Mouse (Mus musculus) spleen, postnatal 14 days (tissue): ENCODE data around the gene Ifitm10.

ENCODE experiments used
- DNase-seq, 2 experiments: peaks; one replicate each; pipeline ENCODE4 v3.0.0; 2021 to 2022; ENCODE audit warnings: low spot score in 2 of 2

Gene Ifitm10

DNA sequence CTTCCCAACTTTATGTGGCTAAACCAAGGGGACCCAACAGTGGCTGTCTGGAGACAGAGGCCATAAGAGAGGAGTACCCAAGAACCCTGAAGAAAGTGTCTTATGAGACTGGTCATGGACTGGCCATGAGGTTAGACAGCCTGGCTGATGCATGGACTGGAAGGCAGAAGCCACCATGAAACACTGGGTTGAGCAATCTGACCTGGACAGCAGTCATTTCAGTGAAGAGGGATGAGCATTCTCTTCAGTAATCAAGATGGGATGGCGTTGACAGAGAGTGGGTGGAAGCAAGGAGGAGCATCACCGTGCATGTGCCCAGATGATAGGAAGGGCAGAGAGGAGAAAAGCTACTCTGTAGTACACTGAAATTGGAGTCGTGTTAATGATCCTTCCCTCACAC, 17.6 kb upstream of the Ifitm10 start:
- DNase-seq = no peak

DNA sequence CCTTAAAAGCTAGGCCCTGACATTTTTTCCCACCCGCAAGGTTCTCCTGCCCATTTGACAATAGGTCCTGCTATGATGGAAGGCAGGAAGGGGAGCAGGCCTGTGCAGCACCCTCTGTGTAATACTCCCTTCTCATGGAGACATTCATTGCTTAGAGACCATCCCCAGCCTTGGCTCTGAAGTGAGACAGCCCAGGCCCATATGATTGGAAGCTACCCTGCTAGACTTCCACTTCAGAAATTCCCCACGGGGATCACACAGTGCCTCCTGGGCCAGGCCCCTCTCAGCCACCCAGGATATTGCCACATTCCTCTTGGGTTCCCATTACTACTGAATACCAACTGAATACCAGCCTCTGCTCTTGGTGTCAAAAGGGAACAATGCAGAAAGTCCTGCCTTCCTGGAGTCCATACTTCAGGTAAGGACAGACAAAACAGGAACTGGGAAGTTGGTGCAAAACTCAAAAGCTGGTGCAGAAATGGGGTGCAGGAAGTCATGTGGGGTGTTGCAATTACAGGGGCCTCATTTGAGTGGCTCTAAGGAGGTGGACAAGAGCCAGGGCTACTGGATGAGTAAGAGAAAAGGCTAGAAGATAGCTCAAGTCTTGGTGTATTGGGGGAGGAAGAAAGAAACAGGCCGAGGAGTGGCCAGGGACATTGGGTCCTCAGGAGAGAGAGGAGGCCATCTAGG, 16.6 kb upstream of the Ifitm10 start:
- DNase-seq = no peak

DNA sequence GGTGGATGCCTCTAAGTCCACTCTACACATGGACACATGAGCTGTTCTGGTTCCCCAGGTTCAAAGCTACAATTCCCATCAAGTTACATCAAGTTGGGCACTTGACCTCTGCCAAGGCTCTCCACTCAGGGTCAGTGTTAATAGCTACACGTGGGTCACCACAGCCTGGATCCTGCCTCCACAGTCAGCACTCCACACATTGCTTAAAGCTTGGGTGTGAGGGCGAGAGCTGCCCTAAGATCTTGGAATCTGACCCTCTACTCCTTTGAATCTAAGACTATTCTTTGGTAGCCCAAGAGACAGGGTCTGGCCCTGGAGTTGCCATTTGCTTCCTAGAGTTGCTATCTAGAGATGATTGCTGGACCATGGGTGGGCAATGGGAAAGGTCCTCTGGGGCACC, 15.2 kb upstream of the Ifitm10 start:
- no peak for DNase-seq

DNA sequence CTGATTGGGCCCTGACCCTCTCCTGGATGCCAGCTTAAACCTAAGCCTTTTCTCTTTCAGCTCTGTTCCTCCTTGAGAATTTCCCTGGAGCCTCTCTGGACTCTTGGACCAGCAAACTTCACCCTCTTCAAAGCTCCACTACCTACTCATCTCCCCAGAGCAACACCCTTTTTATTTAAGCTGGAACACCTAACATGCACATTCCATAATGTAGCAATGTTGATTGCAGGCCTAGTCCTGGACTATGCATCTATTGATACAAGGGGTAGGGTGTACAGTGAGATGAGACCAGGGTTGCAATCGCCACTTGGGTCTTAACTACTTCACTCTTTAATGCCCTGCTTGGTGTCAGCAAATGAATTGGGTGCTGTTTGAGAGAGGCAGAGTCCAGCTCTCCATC, 14.6 kb upstream of the Ifitm10 start:
- DNase-seq = no peak

DNA sequence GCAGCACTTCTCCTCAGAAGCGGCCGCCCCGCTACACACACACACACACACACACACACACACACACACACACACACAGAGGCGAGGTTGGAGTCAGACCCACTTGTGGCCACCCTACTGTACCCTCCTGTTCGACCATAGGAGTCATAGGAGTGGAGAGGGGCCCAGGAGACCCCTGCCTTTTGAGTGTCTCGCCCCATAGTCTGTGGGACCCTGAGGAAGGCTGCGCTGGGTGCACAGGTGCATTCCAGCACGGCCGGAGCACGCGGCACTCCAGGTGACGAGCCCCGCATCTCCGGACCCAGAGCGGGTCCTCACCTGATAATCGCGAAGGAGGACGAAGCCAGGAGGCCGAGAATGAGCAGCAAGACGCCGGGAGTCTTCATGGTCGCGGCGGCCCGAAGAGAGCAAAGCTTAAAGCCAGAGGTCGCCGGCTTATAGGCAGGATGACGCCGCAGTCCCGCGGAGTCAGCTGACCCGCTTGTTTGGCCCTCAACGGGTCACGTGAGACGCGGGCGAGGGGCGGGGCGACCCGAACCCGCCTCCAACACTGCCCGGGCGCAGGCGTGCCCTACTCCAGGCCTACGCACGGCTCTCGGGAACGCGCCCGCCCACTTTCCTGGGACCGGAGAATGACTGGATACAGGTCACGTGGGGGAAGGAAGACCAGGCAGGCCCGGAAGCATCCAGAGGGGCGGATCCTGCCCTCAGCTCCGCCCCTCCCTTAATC, 14.0 kb upstream of the Ifitm10 start, which contains the start of gene Ctsd:
Gene Ctsd, minus strand, starts transcription at position 620 of the 730 bp plus-strand sequence.
- DNase-seq = peak; percentile 91 to 94

DNA sequence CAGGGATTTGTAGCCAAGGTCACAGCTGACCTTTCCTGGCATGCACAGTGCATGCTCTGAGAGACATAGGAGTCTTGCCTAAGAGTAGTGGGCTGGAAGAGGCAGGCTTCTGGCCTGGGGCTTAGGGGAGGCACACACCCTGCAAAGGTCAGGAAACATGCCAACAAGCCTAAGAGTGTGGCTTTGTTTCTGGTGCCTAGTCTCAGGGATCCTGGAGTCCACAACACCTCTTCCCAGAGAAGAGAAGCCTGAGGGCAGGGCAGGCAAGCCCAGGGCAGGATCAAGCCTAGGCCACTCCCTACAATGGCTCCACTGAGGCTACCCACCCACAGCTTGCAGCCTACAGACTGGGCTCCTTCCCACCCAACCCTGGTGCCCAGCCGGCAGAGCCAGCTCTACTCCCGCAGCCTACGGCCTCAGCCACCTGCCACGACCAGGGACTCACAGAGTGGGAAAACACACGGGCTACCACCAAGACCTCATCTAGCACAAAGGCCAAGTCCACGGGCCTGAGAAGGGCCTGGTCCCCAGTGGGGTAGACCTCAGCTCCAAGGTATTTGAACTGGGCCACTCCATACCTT, 13.2 kb upstream of the Ifitm10 start:
- no peak for DNase-seq

DNA sequence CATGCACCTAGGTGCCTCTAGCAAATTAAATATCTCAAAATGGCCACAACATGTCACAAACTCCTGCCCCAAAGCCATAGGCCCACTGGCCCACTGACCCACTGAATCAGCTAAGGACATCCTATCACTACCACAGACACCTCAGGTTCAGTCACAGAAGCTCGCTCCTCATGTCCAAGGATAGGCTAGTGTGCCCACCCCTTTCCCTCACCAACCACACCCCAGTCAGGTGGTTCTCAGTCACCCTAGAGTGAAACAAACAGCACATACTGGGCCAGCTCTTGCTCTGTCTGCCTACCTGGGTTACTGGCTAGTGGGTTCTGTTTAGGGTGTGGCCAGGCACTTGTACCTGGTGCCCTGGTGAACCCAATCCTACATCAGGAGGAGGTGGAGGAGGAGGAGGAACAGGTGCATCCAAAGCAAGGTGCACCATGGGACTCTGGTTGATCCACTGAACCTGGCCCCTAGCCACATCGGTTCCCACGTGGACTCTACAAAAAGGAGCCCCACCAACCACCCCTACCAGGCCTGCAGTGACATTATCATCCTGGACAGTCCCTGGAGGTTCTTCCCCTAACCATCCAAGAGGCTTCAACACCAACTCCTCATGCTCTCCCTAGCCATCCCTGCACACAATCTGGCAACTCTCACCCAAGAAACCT, 12.3 kb upstream of the Ifitm10 start:
- DNase-seq = no peak

DNA sequence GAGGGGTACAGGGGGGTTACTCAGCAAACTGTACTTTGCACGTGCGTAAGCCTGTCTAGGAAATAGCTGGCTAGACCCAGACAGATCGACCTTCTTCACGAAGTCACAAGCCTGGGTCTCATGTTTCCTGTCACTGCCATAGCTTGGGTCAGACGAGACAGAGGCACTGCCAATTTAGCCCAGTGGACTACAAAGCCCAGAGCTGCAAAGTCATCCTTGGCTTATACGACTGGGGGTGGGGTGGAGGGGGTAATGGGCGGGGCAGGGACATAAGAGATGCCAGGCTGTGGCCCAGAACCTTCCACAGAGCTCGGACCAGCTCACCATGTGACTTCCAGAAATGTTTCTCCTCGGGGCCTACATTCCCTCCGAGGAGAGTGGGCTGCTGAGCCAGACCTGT, 10.8 kb upstream of the Ifitm10 start:
- no peak for DNase-seq

DNA sequence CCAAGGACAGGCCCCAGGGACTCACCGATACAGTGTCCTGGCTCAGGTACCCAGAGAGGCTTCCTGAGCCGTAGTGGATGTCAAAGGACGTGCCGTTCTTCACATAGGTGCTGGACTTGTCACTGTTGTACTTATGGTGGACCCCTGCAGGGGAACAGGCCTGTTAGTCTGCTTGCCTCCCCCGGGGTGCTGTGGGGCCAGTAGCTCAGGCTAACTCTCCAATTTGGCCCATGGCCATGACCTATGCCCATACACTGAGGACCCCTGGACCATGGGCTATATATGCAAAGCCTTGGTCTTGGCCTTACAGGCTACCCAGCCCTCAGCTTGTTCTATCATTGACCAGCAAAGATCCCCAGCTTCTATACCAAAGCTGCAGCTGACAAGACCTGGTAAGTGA, 9.0 kb upstream of the Ifitm10 start, which contains the start of gene Gm49369:
Gene Gm49369, minus strand, starts transcription at position 101 of the 400 bp plus-strand sequence.
- DNase-seq = no peak

DNA sequence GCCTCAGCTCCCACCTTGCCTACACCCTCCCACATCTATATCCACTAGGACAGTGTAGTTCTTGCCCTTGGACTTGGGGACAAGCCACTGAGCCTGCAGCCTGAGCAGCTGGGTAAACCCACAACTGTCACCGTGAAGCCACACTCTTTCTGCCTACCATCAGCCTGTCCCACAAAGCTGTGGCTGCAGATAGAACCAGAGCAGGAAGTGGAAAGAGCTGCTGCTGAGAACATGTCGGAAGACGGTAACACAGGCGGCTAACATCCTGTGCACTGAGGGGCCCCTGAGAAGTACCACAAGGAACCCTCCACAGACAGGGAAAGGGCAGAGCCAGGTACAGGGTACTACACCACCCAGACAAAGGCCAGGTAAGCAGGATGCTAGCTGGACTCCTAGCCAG, 7.6 kb upstream of the Ifitm10 start:
- no peak for DNase-seq

DNA sequence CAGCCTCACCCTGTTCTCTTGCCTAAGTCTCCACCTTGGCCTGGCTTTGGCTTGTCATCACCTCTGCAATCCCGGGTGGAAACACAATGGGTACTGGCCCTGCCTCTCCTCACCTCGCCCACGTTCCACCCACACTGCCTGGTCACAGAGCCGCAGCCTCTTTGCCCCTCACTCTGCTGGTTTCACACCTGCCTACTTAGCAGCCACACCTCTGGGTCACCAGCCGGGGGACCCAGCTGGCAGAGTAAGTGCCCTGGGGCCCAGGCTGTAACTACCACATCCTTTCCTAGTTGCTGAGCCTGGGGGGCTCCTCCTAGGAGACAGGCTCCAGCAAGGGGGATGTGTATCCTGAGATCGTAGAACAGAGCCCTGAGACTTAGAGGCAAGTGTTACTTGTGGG, 5.6 kb upstream of the Ifitm10 start:
- DNase-seq = no peak

DNA sequence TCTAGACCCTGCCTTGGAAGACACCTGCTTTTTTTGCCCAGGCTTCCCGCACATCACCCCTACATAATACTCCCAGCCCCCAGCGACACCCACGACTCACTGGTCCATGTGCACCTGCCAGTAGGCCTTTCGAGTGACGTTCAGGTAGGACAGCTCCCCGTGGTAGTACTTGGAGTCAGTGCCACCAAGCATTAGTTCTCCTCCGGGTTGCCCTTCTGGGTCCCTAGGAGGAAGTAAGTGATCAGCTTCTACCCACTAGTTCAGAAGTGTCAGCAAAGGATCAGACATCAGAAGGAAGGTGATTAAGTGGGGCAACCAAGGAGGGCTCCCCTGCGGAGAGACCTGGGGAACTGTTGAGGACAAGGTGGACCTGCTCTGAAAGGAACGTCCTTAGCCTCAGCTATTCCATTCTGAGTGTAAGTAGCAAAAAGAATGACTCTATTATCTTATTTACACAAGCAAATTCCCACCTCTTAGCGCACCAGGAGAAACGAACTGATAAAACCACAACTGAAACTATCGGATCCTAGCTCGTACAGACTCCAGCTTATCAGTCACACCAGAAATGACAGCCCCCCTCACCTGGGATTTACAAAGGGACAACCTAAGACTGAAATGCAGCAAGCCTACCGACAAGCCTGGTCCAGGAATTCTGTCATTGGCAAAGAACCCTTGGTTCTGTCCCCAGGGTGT, 3.8 kb upstream of the Ifitm10 start:
- no peak for DNase-seq

DNA sequence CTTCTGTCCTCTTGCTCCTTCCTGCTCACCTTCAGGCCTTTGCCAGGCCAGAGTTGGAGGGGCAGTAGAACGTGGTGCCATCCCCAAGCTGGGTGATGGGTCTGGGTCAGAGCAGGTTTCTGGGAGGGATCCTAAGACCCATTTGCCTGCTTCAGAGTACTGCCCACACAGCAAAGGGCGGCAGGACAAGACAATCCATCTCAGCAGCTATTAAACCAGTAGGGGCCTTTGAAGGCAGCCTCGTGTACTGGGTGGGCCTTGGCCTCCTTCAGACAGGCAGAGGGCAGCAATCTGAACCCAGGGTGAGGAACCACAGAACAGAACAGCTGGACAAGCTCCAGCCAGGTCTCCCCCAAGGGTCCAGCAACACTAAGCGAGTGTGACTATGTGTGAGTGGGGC, 2.5 kb upstream of the Ifitm10 start:
- DNase-seq = no peak

DNA sequence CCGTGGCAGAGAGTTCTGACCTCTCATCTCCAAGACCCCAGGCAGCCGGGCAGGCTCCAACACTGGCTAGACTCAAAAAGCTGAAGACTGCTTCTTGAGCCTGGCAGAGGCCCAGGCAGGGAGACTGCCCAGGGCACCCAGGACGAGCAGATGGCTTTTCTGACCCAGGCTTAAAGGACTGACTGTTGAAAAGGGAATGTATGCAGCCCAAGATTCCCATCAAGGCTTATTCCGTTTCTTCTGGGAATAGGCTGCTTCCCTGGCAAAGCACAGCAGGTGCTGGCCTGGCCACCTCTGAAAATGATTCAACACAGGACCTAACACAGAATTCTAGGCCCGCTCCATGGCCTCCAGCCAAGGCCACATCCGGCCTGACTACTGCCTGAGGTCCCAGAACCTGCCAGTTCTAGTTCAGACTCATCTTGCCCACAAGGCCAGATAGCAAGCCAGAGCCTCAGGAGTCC, 1.7 kb upstream of the Ifitm10 start:
- DNase-seq = no peak

DNA sequence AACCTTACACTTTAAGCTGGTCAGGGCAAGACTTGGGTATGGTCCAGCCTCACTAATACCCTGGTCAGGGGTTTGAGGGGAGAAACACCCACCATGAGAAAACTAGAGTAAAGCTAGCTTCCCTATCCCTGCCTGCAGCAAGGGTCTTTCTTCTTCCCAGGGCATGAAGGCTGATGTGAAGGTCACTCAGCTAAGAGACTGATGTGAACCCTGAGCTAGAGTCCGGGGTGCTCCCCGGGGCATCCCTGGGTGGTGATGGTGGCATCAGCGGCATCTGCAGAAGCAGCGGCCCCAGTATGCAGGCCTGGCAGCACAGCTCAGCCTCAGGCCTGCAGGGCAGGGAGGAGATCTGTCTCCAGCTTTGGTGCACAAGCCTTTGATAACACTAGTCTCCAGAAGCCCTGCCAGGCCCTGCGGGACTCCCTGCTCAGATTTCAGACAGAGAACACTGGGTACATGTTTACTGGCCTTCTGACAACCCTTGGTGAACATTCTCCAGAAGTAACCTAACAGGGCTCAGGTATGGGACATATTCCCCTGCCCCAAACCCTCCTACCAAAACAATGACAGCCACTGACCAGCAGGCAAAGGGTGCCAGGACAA, 961 bp upstream of the Ifitm10 start:
- no peak for DNase-seq

DNA sequence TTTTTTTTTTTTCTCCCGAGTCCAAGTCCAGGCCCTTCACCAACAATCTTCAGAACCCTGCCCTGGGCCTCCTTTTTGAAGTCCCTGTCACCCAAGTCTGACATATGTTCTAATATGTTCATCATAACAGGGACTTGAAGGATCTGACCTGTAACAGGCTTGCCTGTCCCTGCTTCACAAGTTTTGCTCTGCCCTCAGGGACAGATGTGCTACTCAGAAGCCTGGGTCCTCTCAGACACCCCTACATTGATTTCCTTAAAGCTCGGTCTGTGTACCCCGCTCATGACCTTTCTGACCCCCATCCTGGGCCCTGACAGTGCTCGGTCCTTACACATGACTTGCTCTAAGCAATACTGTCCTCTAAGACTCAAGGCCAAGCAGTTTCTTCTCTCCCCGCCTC, 514 bp downstream of the Ifitm10 start:
- no peak for DNase-seq

DNA sequence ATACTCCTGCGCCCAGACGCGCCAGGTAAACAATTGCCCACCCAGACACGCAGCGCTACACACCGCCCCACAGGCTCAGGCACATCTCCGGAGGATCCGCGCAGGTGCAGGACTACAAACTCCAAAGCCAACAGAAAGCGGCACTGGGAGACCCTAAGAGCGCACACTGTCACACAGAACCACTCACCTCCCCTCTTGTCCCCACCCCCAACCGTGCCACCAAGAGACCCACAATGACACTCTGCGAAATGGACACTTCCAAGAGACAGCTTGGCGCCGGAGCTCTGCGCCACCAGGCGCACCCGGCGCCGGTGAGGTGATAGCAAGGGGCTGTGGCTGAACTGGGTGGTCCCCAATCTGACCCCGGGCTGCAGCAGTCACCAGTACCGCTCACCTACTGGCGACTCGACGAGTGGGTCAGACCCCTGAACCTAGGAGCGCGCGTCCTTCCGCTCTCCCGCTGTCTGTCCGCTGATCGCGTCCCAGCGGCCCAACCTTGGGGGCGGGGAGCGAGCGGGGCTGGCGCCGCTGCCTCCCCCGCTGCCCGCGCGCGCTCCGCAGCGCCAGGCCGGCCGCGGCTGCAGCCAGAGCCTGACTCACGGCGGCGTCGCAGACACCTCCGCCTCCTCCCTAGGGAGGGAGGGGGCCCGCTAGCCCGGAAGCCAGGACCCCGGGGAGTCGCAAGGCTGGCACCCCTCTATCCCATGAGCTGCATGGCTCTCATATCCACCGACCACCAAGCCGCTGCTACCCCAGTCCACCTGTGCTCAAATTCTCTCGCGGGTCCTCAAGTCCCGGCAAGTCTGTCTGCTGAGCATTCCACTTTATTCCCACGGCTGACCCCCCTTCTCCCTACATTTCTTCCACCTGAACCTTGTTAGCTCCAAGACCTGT, 1.5 kb downstream of the Ifitm10 start:
- DNase-seq = no peak

DNA sequence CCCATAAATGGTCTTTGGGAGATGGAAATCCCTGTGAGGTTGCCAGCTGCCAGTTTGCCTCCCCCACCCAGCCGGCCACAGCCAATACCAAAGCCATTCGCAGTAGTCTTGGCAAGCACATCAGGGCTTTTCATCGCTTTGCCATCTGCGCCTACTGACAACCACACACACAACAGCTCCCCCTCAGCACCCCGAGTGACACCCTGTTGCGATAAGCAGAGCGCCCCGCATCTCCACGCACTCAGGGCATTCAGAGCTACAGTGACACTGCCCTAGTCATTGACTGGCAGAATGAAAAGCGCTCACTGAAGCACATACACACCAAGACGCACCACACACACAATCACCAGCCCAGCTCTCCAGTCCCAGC, 2.2 kb downstream of the Ifitm10 start:
- DNase-seq = no peak

DNA sequence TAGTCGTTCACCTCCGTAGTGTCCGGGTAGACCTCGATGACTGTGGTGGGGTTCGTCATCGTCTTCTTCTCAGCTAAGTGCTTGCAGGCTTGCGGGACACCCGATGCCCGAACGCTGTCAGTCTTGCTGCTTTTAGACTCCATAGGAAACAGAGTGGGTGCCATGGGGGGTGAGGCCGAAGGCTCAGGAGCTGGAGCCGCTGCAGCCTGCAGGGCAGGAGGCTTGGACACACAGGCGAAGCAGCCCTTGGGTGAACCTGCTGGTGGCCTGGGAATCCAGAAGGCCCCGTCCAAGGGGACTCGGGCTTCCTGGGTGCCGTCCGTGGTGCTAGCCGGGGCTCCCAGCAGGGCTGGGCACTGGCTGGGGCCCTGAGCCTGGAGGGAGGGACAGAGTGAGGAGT, 2.6 kb downstream of the Ifitm10 start:
- no peak for DNase-seq

DNA sequence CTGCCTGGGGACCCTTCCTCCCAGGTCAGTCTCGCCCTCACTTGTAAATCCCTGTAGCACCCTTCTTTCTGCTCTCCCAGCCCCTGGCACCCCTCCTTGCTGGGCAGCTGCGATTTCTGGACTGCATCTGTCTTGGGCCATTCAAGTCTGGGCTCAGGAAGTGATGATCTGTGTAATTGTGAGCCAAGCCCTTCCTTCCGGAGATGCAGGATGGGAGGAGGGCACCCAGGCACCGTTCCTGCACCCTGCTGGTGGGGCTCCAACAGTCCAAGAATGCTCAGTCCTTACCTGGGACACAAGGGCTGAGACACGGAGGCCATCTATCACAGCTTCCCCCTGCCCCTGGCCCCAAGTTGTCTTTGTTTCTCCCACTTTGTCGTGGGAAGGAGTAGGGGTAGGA, 3.7 kb downstream of the Ifitm10 start:
- DNase-seq = no peak
